Mouse (Mus musculus): Measurements from ENCODE around the gene Spred2. TPM values are rescaled to one million over a fixed set of nuclear protein-coding genes. Genes with fewer than 3 reads are reported as not detected.

The Spred2 gene
- polyA plus RNA-seq, 1 experiment from 2014 or later, result 4.7 TPM

- Histone ChIP-seq H3K4me3 (ENCODE audit: low read depth, low read length) (peak overlapping the region; percentile 72), H3K27ac (ENCODE audit: low read depth, low read length) (peak overlapping the region; percentile 84), H3K9ac (ENCODE audit: low read depth, low read length) (peak overlapping the region; percentile 78), H3K36me3 (ENCODE audit: control insufficient read depth, insufficient read depth, low read length) (no peaks in the 10 kb centered on the region), H3K4me2 (peak overlapping the region; percentile 89), H3K4me1 (ENCODE audit: control insufficient read depth, insufficient read depth, low read length) (peaks cover 10% of the 10 kb centered on the region), H3K27me3 (ENCODE audit: control insufficient read depth, insufficient read depth, low read length) (no peaks in the 10 kb centered on the region), H3K9me3 (replicated peaks; ENCODE audit: control insufficient read depth, low read length) (no peaks in the 10 kb centered on the region)
- peak; percentile 65 for ATAC-seq (replicated peaks; ENCODE audit: insufficient number of reproducible peaks, low FRiP score, low TSS enrichment)
- WGBS (ENCODE audit: insufficient replicate concordance), result under 1% methylated on average over 70 of the region's 70 CpGs
These were observed 4.1 kb upstream of the Spred2 start for GRCm38 (mm10) chr11:19919785-19920671.

DNA sequence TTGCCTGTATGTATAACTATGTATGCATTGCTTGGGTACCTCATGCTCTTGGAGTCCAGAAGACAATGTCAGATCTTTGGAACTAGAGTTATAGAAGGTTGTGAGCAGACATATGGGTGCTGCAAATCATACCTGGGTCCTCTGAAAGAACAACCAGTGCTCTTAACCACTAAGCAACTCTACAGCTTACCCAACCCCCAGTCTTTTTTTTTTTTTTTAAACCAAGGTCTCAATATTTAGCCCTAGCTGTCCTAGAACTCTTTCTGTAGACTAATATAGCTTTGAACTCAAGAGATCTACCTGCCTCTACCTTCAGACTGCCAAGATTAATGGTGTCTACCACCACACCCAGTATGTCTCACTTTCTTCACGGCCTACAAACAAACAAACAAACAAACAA is 2.5 kb upstream of the Spred2 start:
- no peaks in the 10 kb centered on the region for H3K36me3 ChIP-seq (ENCODE audit: control insufficient read depth, insufficient read depth, low read length)
- 73% methylated on average over 1 of the region's 1 CpGs for WGBS (ENCODE audit: insufficient replicate concordance)

DNA sequence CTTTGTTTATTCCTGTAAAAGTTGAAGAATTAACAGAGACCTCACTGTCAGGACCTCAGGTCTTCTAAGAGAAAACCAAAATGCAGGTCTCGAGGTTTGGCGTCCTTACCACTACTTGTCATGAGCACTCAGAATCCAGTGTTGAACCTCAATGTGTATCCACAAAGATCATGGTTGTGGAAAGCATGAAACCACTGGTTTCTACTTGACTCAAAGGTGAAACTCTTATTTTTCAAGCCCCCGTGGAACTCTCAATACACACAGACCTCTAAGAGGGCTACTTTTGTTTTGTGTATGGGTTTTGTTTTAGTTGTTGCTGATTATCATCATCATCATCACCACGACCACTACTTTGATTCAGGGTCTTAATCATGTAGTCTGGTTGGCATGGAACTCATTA is 2.0 kb upstream of the Spred2 start:
- 86% methylated on average over 4 of the region's 4 CpGs for WGBS (ENCODE audit: insufficient replicate concordance)

More for the DNA sequence above, 2.5 kb upstream of the Spred2 start:
- ATAC-seq (replicated peaks; ENCODE audit: insufficient number of reproducible peaks, low FRiP score, low TSS enrichment), result no peak
- H3K27ac ChIP-seq (ENCODE audit: low read depth, low read length), result no peak overlapping the region
- H3K27me3 ChIP-seq (ENCODE audit: control insufficient read depth, insufficient read depth, low read length), result no peaks in the 10 kb centered on the region
- no peak overlapping the region for H3K4me2 ChIP-seq
- no peak overlapping the region for H3K9ac ChIP-seq (ENCODE audit: low read depth, low read length)
- H3K4me3 ChIP-seq (ENCODE audit: low read depth, low read length), result no peak overlapping the region
- peaks cover 17% of the 10 kb centered on the region for H3K4me1 ChIP-seq (ENCODE audit: control insufficient read depth, insufficient read depth, low read length)
- no peaks in the 10 kb centered on the region for H3K9me3 ChIP-seq (replicated peaks; ENCODE audit: control insufficient read depth, low read length)

GRCm38 (mm10) chr11:19924757-19925148 is 578 bp downstream of the Spred2 start:
- under 1% methylated on average over 28 of the region's 29 CpGs for WGBS (ENCODE audit: insufficient replicate concordance)
- peaks cover 10% of the 10 kb centered on the region for H3K4me1 ChIP-seq (ENCODE audit: control insufficient read depth, insufficient read depth, low read length)

More for the DNA sequence above, 2.0 kb upstream of the Spred2 start:
- Histone ChIP-seq H3K36me3 (ENCODE audit: control insufficient read depth, insufficient read depth, low read length) (no peaks in the 10 kb centered on the region), H3K9me3 (replicated peaks; ENCODE audit: control insufficient read depth, low read length) (no peaks in the 10 kb centered on the region), H3K27ac (ENCODE audit: low read depth, low read length) (no peak overlapping the region), H3K4me2 (no peak overlapping the region), H3K4me3 (ENCODE audit: low read depth, low read length) (no peak overlapping the region), H3K4me1 (ENCODE audit: control insufficient read depth, insufficient read depth, low read length) (peaks cover 16% of the 10 kb centered on the region), H3K27me3 (ENCODE audit: control insufficient read depth, insufficient read depth, low read length) (no peaks in the 10 kb centered on the region), H3K9ac (ENCODE audit: low read depth, low read length) (no peak overlapping the region)
- ATAC-seq (replicated peaks; ENCODE audit: insufficient number of reproducible peaks, low FRiP score, low TSS enrichment), result no peak

DNA sequence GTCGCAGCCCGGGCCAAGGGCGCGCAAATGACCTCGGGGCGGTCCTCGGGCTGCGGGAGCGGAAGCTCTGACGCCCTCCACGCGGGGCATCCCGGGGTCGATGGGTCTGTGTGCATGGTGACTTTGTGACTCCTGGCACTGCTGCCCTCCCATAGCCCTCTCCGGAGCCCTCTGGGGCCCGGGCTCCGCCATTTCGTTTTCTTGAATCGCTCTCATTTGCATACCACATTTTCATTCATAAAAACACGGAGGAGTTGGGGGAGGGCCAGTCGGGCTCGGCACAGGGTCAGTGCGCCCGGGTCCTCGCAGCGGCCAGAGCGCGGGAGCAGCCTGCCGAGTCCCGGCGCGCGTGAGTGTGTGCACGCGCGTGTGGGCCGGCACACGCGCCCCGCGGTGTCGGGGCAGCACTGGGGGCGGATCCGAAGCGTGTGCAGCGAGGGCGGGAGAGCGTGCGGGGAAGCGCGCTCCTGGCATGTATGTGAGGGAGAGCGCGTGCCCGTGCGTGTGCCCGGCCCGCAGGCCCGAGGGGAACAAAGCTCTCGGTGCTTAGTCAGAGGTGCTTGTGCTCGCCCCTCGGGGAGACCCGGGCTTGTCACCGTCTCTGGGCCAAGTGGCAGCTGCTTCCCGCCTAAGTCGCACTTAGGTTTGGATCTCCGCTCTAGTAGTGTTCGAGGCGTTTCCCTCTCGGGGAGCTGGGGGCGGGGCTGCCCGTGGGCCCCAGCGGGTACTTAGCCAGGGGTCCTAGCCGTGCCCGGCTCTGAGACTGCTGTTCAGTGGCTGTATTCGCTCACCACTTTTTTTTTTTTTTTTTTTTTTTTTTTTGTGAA is 1.2 kb downstream of the Spred2 start:
- no peaks in the 10 kb centered on the region for H3K27me3 ChIP-seq (ENCODE audit: control insufficient read depth, insufficient read depth, low read length)
- WGBS (ENCODE audit: insufficient replicate concordance), result under 1% methylated on average over 75 of the region's 75 CpGs
- no peaks in the 10 kb centered on the region for H3K36me3 ChIP-seq (ENCODE audit: control insufficient read depth, insufficient read depth, low read length)
- peak overlapping the region; percentile 71 for H3K4me2 ChIP-seq
- H3K27ac ChIP-seq (ENCODE audit: low read depth, low read length), result peak overlapping the region; percentile 95
- H3K9me3 ChIP-seq (replicated peaks; ENCODE audit: control insufficient read depth, low read length), result no peaks in the 10 kb centered on the region
- peak overlapping the region; percentile 95 for H3K9ac ChIP-seq (ENCODE audit: low read depth, low read length)
- ATAC-seq (replicated peaks; ENCODE audit: insufficient number of reproducible peaks, low FRiP score, low TSS enrichment), result peak; percentile 60
- H3K4me1 ChIP-seq (ENCODE audit: control insufficient read depth, insufficient read depth, low read length), result peaks cover 10% of the 10 kb centered on the region
- peak overlapping the region; percentile 96 for H3K4me3 ChIP-seq (ENCODE audit: low read depth, low read length)

More at GRCm38 (mm10) chr11:19924757-19925148, 578 bp downstream of the Spred2 start:
- Histone ChIP-seq H3K27me3 (ENCODE audit: control insufficient read depth, insufficient read depth, low read length) (no peaks in the 10 kb centered on the region), H3K4me2 (peak overlapping the region; percentile 71), H3K36me3 (ENCODE audit: control insufficient read depth, insufficient read depth, low read length) (no peaks in the 10 kb centered on the region), H3K9me3 (replicated peaks; ENCODE audit: control insufficient read depth, low read length) (no peaks in the 10 kb centered on the region), H3K27ac (ENCODE audit: low read depth, low read length) (peak overlapping the region; percentile 95), H3K9ac (ENCODE audit: low read depth, low read length) (peak overlapping the region; percentile 95), H3K4me3 (ENCODE audit: low read depth, low read length) (peak overlapping the region; percentile 96)
- peak; percentile 1; the same call in 1 of the 2 replicates for ATAC-seq (replicated peaks; ENCODE audit: insufficient number of reproducible peaks, low FRiP score, low TSS enrichment)

DNA sequence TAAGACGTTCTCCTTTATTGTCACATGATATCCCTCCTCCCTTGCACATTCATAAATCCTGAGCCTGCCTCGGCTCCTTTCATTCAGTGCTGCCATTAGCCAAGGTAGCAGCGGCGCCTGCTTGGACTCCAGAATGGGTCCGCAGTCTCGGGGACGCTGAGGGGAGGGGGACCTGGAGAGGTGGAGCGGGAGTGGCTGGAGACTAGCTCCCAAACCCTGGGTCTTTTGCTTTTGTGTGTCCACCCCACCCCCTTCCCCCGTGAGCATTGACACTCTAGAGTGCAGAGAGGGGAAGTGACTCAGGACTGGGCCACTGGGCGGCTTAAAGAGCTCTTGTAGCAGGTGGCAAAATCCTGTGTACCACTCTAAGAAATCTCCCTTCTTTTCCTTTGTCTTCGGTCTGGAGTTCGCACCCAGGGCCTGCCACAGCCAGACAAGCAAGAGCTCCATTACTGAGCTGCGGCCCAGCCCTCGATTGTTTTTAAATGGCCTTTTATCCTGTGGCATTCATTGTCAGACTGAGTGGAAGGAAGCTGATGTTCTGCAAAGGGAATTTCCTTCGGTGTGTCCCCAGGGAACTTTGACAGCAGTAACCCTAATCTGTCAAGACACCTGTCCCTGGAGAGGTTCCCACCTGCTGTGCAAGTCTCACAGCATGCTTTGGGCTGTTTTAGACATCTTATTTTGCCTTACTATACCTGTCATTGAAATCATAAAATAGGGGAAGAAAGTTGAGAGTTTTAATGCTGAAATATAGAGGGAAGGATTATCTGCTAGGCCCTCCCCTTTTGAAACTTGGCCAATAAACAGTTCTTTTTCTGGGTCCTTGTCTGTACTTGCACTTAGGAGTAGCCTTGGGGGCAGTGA is 2.0 kb downstream of the Spred2 start:
- no peak for ATAC-seq (replicated peaks; ENCODE audit: insufficient number of reproducible peaks, low FRiP score, low TSS enrichment)
- H3K27ac ChIP-seq (ENCODE audit: low read depth, low read length), result peak overlapping the region; percentile 95; the same call in 1 of the 2 replicates
- H3K4me3 ChIP-seq (ENCODE audit: low read depth, low read length), result peak overlapping the region; percentile 96

GRCm38 (mm10) chr11:19926843-19927120 is 2.6 kb downstream of the Spred2 start:
- H3K27ac ChIP-seq (ENCODE audit: low read depth, low read length), result no peak overlapping the region
- no peaks in the 10 kb centered on the region for H3K36me3 ChIP-seq (ENCODE audit: control insufficient read depth, insufficient read depth, low read length)
- no peak overlapping the region for H3K9ac ChIP-seq (ENCODE audit: low read depth, low read length)
- no peak for ATAC-seq (replicated peaks; ENCODE audit: insufficient number of reproducible peaks, low FRiP score, low TSS enrichment)
- no peak overlapping the region for H3K4me2 ChIP-seq
- H3K4me3 ChIP-seq (ENCODE audit: low read depth, low read length), result 0 out of 2 replicates have a peak overlapping the region, but pooled peaks have one; percentile 96
- 79% methylated on average over 2 of the region's 2 CpGs for WGBS (ENCODE audit: insufficient replicate concordance)
- no peaks in the 10 kb centered on the region for H3K27me3 ChIP-seq (ENCODE audit: control insufficient read depth, insufficient read depth, low read length)
- H3K4me1 ChIP-seq (ENCODE audit: control insufficient read depth, insufficient read depth, low read length), result peaks cover 10% of the 10 kb centered on the region
- no peaks in the 10 kb centered on the region for H3K9me3 ChIP-seq (replicated peaks; ENCODE audit: control insufficient read depth, low read length)

More for the DNA sequence above, 2.0 kb downstream of the Spred2 start:
- Histone ChIP-seq H3K4me1 (ENCODE audit: control insufficient read depth, insufficient read depth, low read length) (peaks cover 10% of the 10 kb centered on the region), H3K9ac (ENCODE audit: low read depth, low read length) (peak overlapping the region; percentile 95), H3K27me3 (ENCODE audit: control insufficient read depth, insufficient read depth, low read length) (no peaks in the 10 kb centered on the region), H3K4me2 (peak overlapping the region; percentile 71), H3K9me3 (replicated peaks; ENCODE audit: control insufficient read depth, low read length) (no peaks in the 10 kb centered on the region), H3K36me3 (ENCODE audit: control insufficient read depth, insufficient read depth, low read length) (no peaks in the 10 kb centered on the region)
- WGBS (ENCODE audit: insufficient replicate concordance), result 9% methylated on average over 15 of the region's 15 CpGs

GRCm38 (mm10) chr11:19928633-19929032 is 4.5 kb downstream of the Spred2 start:
- peaks cover 14% of the 10 kb centered on the region for H3K4me1 ChIP-seq (ENCODE audit: control insufficient read depth, insufficient read depth, low read length)
- WGBS (ENCODE audit: insufficient replicate concordance), result 87% methylated on average over 4 of the region's 4 CpGs
- H3K4me3 ChIP-seq (ENCODE audit: low read depth, low read length), result no peak overlapping the region

More at GRCm38 (mm10) chr11:19928633-19929032, 4.5 kb downstream of the Spred2 start:
- Histone ChIP-seq H3K9ac (ENCODE audit: low read depth, low read length) (no peak overlapping the region), H3K36me3 (ENCODE audit: control insufficient read depth, insufficient read depth, low read length) (no peaks in the 10 kb centered on the region), H3K9me3 (replicated peaks; ENCODE audit: control insufficient read depth, low read length) (no peaks in the 10 kb centered on the region), H3K27me3 (ENCODE audit: control insufficient read depth, insufficient read depth, low read length) (no peaks in the 10 kb centered on the region), H3K4me2 (no peak overlapping the region), H3K27ac (ENCODE audit: low read depth, low read length) (no peak overlapping the region)
- ATAC-seq (replicated peaks; ENCODE audit: insufficient number of reproducible peaks, low FRiP score, low TSS enrichment), result no peak

Data from heart, embryonic 11.5 days (tissue).